Mouse (Mus musculus) lung, adult 10 weeks (tissue): ENCODE measurements around the gene Rab2b. TPM values are rescaled to one million over a fixed set of nuclear protein-coding genes. Genes with fewer than 3 reads are reported as not detected.

Experiments
- polyA plus RNA-seq: library from polyadenylated mRNA; stranded (reverse); fragments of 350-450 nt; fragmentation: Illumina TruSeq; extraction: RNeasy Lipid Tissue Mini Kit (QIAGEN cat#74804); gene quantifications from one replicate; pipeline ENCODE4 v1.2.3, GENCODE M21; 2014; ENCODE audit warnings: low read depth, low replicate concordance; ENCODE audit not compliant: insufficient read depth

The Rab2b gene
- polyA plus RNA-seq: 7.0 TPM

GRCm38 (mm10) chr14:52278932-52279746, at the start of gene Rab2b, which contains the start of gene Tox4:
TSS of gene Rab2b (minus strand) at chr14:52279545.
TSS of gene Tox4 (plus strand) at chr14:52279146.

GRCm38 (mm10) chr14:52327910-52328812, 48.8 kb upstream of the Rab2b start, which contains the start of gene Sall2:
TSS of gene Sall2 (minus strand) at chr14:52328762.

GRCm38 (mm10) chr14:52304644-52305271, 25.4 kb upstream of the Rab2b start, which contains the start of gene Mettl3:
TSS of gene Mettl3 (minus strand) at chr14:52305128.

GRCm38 (mm10) chr14:52257484-52258213, 21.7 kb downstream of the Rab2b start, which contains the start of gene Chd8:
TSS of gene Chd8 (minus strand) at chr14:52257780.

Other genes starting within 250 kb of the Rab2b start
- gene Olfr221, start 237.1 kb downstream of the Rab2b start, polyA plus RNA-seq: not detected
- 154 TPM for gene Hnrnpc, start 175.5 kb downstream of the Rab2b start, polyA plus RNA-seq
- 2.1 TPM for gene Rpgrip1, start 168.8 kb downstream of the Rab2b start, polyA plus RNA-seq
- gene Supt16, start 82.1 kb downstream of the Rab2b start, polyA plus RNA-seq: 16.2 TPM
- gene Chd8, start 21.8 kb downstream of the Rab2b start, polyA plus RNA-seq: 20.9 TPM
- gene Tox4, start 399 bp downstream of the Rab2b start, polyA plus RNA-seq: 14.8 TPM
- gene Mettl3, start 25.6 kb upstream of the Rab2b start, polyA plus RNA-seq: 24.5 TPM
- gene Sall2, start 49.2 kb upstream of the Rab2b start, polyA plus RNA-seq: 3.0 TPM
- gene Olfr1513, start 76.9 kb upstream of the Rab2b start, polyA plus RNA-seq: not detected
- not detected for gene Olfr1512, start 99.6 kb upstream of the Rab2b start, polyA plus RNA-seq
- not detected for gene Olfr1511, start 117.8 kb upstream of the Rab2b start, polyA plus RNA-seq
- gene Olfr1510, start 134.8 kb upstream of the Rab2b start, polyA plus RNA-seq: not detected
- gene Olfr1509, start 163.4 kb upstream of the Rab2b start, polyA plus RNA-seq: not detected
- not detected for gene Olfr1508, start 187.9 kb upstream of the Rab2b start, polyA plus RNA-seq
- gene Olfr1507, start 216.2 kb upstream of the Rab2b start, polyA plus RNA-seq: not detected